Comparison of ENCODE assay signal across 21 mouse cellular contexts in genomic region chr11:117239617-117240016, GRCm38 (mm10). TPM values are rescaled to one million over a fixed set of nuclear protein-coding genes. Genes with fewer than 3 reads are reported as not detected.
DNase-seq lines count a peak whose midpoint lies in the region; ATAC-seq and TF ChIP-seq lines count a peak whose summit lies in the region.
"Had no signal": no experiment of that assay in that cellular context is flagged by ENCODE, and none has a peak within 500 bp of the region (broad histone marks: within the 10 kb centered on the region; RNA-seq: fewer than 3 reads in every experiment).

No protein-coding gene starts in this region.

- no peak overlapping the region for H3K4me3 ChIP-seq in embryonic fibroblast, embryonic 13.5 days (ENCODE audit: insufficient read depth, low read length)
- H3K4me3 ChIP-seq in intestine, embryonic 15.5 days (replicated peaks): no peak overlapping the region
- H3K4me3 ChIP-seq: neural tube, embryonic 12.5 days had no signal

- no peak overlapping the region for H3K4me2 ChIP-seq in intestine, embryonic 15.5 days (replicated peaks)
- H3K4me2 ChIP-seq: heart, embryonic 11.5 days; hindbrain, embryonic 14.5 days; neural tube, embryonic 12.5 days had no signal

- H3K27ac ChIP-seq in embryonic fibroblast, embryonic 13.5 days (ENCODE audit: insufficient read depth, low read length): peak overlapping the region; percentile 27
- H3K27ac ChIP-seq in intestine, embryonic 15.5 days: no peak overlapping the region
- H3K27ac ChIP-seq: hindbrain, embryonic 14.5 days; neural tube, embryonic 12.5 days had no signal

- TF ChIP-seq CTCF in embryonic fibroblast, embryonic 13.5 days (IDR thresholded peaks at IDR 0.05; ENCODE audit: borderline replicate concordance, insufficient read depth, low read length): no peak

- no peak overlapping the region for H3K9ac ChIP-seq in intestine, embryonic 15.5 days
- H3K9ac ChIP-seq: hindbrain, embryonic 14.5 days; liver, postnatal 0 days; neural tube, embryonic 12.5 days had no signal

- peaks cover 23% of the 10 kb centered on the region for H3K4me1 ChIP-seq in embryonic fibroblast, embryonic 13.5 days (ENCODE audit: control insufficient read depth, insufficient read depth, low read length)
- H3K4me1 ChIP-seq in intestine, embryonic 15.5 days (replicated peaks): peaks cover 21% of the 10 kb centered on the region

- ATAC-seq in intestine, embryonic 15.5 days: no peak
- ATAC-seq: liver, postnatal 0 days had no signal

- no peaks in the 10 kb centered on the region for H3K9me3 ChIP-seq in intestine, embryonic 15.5 days
- H3K9me3 ChIP-seq: neural tube, embryonic 12.5 days had no signal

- WGBS in intestine, embryonic 15.5 days: 87% methylated on average over 6 of the region's 6 CpGs

- TF ChIP-seq POLR2A in embryonic fibroblast, embryonic 13.5 days (IDR thresholded peaks at IDR 0.05; ENCODE audit: low read depth, low read length): no peak

- H3K27me3 ChIP-seq in intestine, embryonic 15.5 days (replicated peaks): no peaks in the 10 kb centered on the region
- H3K27me3 ChIP-seq: neural tube, embryonic 12.5 days had no signal

- DNase-seq in adrenal gland, adult (ENCODE audit: inconsistent age in 2 of 2, low spot score in 1 of 2): peak; percentile 77 to 88
- no peak for DNase-seq in adrenal gland, adult 18-20 months (ENCODE audit: low spot score in 2 of 2)
- DNase-seq in 3134 (ENCODE audit: extremely low read depth, insufficient read length, low spot score): peak; percentile 71
- peak; percentile 85 for DNase-seq in NIH3T3 (ENCODE audit: low read depth)
- DNase-seq in c-Kit-positive CD71-positive TER-119-positive erythroid progenitor cells, embryonic 14.5 days (ENCODE audit: low spot score): no peak
- DNase-seq in kidney, postnatal 25 days: no peak
- DNase-seq: B cell, adult 2 months; cerebellum, adult 11-12 months; cerebellum, postnatal 25 days; heart, postnatal 14 days; kidney, adult 18-20 months; kidney, postnatal 4 days; liver; liver, postnatal 0 days; right cerebral cortex, postnatal 14 days; thymus, postnatal 25 days had no signal

- no peaks in the 10 kb centered on the region for H3K36me3 ChIP-seq in intestine, embryonic 15.5 days
- H3K36me3 ChIP-seq: neural tube, embryonic 12.5 days had no signal

RNA-seq across cellular contexts. Expression of gene Sept9, which starts 40.2 kb away (rescaled TPM):
- 100 to 1,000 TPM; 107 to 123 TPM for total RNA-seq in adrenal gland, adult 18-20 months (2021)
- 198 and 206 TPM in 2 replicates for polyA plus RNA-seq in embryonic fibroblast, embryonic 13.5 days (2011; ENCODE audit: insufficient read length, low read depth, missing spikeins)
- polyA plus RNA-seq in intestine, embryonic 15.5 days (2015; fragmentation: Nextera tagmentation; extraction: Ambion mirVana): 166 and 167 TPM in 2 replicates

Comparison
In these comparisons a context has a peak if more than half of its experiments do, and no peak if none do; other contexts are left out.
1. DNase-seq: peak in adrenal gland, adult (2 of 2), 3134 (single experiment) and NIH3T3 (single experiment); none in adrenal gland, adult 18-20 months (0 of 2), c-Kit-positive CD71-positive TER-119-positive erythroid progenitor cells, embryonic 14.5 days (single experiment) and kidney, postnatal 25 days (0 of 2).